Mouse (Mus musculus) urinary bladder, postnatal 36 days (tissue): ENCODE data around the gene Arid1b.

ENCODE experiments used
- DNase-seq, 2 experiments: peaks; one replicate each; pipeline ENCODE4 v3.0.0; 2022; ENCODE audit warnings: low spot score in 2 of 2, mixed read lengths in 1 of 2

Gene Arid1b

DNA sequence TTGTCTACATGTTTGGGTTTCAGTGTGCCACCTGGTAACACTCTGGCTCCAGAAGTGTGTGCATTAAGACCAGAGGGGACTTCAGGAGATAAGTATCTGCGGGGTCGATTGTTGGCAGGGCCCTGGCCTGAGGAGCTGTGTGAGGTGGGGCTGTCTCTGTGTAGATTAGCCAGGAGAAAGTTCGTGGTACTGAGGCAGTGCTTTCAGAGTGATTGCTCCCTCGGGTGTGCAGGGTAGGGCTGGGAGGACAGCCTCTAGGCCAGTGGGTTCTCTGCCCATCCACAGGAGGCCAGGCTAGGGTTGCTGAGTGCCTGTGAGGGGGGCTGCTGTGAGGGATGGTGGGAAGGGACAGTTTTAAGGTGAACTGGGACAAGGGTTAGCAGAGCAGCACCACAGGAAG lies 63.2 kb downstream of the Arid1b start:
- DNase-seq, result no peak

DNA sequence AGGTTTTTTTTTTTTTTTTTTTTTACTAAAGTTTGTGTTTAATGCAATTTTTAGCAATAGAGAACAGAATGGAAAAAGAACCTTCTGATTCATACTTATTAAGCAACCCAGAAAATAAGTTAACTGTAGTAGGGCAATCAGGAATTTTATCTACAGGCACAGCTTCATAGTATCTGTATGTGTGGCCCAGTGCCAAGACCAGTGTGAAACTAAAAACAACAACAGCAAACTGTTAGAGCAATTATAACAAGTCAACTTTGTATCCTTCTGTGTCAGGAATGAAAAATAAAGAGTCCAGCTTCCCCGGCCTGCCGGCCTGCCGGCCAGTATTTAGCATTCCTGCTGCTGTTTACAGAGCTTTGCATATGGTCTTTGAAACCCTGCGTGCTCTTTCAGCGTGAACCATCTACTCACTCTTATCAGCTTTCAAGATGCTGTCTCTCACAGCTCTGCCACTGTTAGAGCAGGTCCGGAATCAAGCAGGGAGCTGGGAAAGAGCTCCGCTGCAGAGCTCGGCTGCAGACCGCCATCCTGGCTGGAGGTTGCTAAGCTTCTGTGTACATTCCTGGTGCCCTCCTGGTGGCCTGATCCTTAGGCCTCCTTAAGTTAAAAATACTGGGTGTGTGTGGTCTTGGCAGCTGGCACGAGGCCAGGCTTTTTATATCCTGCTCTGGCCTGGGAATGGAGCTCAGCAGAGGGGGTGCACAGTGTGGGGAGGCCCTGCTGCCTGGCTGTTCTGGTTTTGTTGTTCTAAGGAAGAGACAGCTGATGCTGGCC lies 64.0 kb downstream of the Arid1b start:
- peak; percentile 14 to 29 for DNase-seq

DNA sequence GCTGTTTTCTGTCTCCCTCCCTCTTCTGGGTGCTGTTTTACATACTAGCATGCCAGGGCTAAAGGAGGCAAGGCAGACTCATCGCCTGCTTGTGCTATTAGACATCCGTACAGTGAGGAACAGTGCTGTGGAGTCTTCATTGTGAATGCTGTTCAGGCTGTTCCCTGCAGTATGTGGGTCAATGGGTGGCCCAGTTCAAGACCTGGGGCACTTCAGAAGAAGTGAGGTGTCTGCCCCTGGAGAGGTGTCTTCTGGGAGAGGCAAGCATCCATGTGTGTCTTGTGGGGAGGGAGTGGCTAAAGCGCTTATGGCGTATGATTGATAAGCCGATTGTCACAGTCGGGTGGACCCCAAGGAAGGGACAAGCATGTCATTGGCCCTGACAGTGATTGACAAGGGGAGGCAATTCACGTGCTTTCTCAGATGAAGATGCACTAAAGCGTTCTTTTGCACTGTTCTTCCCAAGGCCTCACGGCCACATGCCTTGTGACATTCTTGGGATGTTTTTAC lies 65.0 kb downstream of the Arid1b start:
- DNase-seq, result no peak

DNA sequence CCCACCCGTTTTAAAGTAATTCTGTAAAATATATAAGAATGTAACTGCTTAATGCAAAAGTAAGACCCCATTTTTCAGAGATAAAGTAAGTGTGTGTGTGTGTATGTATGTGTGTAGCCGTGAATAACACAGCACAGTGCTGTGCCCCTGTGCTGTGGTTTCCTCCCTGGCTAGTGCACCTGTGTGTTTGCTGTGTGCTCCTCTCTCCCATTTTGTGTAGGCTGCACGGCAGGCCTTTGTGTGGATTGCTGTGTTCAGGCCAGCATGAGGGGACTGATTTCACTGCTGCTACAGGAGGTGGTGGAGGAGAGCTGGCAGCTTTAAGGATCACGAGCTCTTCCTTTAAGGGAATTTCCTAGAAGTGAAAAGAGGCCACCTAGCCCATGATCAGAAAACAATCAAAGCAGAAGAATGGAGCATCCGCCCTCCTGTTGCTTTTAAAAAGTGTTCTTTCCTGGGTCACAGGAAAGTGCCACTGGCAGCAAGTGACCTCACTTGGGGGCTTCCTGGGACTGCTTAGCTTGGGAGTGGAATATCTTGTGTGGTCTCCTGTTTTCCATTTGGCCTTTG lies 66.5 kb downstream of the Arid1b start:
- no peak for DNase-seq

DNA sequence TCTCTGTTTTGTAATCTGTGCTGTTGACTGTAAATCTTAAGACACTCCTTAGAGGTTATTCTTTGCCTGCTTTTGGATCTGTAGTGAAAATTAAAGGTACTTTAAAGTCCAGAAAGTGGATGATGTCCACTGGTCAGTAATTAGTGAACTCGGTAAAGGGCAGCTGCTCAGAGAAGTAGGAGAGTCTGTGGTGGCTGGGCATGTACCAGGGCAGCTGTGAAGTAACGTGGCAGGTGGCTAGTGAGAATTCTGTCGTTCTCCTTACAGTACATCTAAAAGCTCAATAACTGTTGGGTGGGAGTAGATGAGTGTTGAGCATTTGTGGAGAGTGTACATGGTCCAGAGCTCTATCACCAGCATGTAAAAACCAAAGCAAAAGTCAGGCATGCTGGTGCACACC lies 67.1 kb downstream of the Arid1b start:
- no peak for DNase-seq

DNA sequence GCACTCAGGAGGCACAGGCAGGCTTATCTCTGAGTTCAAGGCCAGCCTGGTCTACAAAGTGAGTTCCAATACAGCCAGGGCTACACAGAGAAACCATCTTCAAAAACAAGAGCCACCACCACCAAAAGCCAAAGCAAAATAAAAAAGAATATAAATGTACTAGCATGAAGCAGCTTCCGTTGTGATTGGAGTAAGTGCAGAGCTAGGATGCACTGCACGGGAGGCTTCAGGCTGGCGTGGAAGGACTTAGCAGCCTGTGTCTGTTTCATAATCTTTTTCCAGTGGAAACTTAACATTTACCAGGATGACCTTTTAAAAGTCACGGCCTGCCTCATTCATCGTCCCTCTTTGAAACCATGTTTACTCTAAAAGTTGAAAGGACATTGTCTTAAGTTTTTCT lies 67.5 kb downstream of the Arid1b start:
- DNase-seq, result no peak

DNA sequence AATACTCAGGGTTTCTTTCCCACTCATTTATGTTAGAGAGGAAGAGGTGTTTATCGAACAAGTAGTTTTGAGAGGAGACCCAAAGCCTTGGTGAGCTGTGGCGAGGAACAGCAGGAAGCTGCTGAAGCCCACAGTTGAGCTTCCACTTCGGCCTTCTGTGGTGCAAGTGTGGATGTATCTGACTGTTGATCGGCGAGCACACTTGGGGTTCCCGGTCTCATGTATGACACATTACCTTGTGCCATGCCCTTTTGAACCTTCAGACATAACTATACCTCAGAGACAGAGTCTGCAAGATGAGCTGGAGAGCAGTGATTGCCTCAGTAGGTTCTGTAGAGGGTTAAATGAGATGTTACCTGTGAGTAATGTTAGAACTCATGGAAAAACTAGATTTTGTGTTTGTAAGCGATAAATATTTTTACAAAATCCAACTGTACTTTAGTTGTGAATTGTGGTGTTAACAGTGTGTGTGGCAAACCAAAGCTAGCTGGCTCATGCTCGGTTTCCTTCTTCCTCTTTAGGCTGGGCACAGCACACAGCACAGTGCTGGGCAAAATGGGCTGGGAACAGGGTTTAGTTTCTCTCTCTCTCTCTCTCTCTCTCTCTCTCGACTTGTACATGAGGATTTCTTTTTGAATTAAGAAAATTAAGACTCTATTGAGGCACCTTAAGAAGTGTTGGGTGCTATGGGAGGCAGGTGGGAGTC lies 69.5 kb downstream of the Arid1b start:
- no peak for DNase-seq

DNA sequence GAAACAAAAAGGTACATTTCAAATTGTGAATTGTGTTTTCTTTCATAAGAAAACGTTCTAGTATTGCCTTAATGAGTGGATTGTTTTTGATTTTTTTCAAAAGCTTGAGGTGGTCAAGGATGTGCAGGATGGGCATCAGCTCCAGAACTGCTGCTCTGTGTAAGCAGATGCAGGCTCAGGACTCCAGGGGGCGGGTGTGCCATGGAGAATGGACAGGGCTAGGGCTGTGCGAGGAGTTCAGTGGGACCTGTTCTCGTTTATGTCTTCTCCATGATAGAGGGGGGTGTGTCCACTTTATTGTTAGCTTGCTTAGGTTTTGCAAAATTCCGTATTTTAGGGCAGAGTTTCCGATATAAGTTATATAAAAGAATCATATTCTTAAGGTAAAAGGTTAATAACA lies 70.6 kb downstream of the Arid1b start:
- no peak for DNase-seq

DNA sequence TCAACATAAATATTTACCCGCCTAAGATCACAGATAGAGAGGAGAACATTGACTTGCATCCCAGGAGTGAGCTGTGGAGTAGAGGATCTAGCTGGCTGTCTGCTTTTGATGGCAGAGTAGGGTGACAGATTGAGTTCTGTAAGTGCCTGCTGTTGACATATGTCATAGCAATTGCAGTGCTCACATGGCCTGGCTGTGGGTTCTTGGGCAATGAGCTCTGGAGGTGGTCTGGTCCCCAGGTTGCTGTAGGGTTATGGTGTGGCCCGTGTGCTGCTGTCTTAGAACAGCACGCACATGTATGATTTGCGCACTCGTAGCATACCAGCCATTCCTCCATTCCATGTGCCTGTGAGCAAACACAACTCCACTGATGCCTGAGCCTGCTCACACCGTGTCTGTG lies 71.1 kb downstream of the Arid1b start:
- DNase-seq, result no peak

DNA sequence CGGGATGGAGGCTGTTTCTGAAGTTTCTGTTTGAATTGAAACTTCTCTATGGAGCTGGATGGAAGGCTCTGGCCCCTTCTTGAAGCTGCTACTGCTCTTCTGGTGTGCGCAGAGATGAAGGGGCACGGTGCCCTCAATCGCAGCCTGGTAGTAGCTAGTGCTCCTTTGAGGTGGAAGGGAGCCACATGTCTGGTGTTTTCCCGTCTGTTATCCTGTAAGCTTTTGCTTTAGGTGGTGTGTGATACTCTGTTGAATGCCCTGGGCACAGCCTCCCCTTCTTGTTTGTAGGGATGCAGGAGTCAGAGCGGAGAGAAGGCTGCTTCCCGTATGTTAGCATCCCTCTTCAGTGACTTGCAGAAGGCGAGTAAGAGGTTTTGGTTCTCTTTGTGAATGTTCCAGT lies 72.7 kb downstream of the Arid1b start:
- no peak for DNase-seq

DNA sequence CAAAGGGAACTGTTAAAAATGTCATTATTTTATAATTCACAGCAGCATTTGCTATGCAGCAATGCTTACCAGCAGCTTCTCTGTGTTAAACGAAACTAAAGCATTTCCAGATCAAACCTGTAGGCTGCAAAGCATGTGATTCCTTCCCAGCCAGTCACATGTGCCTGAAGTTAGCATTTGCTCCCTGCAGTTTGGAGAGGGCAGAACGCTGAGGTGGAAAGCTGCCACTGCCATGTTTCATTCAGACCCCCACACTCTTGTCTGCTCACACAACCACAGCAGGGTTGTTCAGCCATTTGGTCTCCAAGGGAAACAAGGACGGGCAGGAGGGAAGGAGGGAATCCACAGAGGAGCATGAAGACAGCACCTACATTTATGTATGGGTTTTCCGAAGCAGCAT lies 73.1 kb downstream of the Arid1b start:
- no peak for DNase-seq

DNA sequence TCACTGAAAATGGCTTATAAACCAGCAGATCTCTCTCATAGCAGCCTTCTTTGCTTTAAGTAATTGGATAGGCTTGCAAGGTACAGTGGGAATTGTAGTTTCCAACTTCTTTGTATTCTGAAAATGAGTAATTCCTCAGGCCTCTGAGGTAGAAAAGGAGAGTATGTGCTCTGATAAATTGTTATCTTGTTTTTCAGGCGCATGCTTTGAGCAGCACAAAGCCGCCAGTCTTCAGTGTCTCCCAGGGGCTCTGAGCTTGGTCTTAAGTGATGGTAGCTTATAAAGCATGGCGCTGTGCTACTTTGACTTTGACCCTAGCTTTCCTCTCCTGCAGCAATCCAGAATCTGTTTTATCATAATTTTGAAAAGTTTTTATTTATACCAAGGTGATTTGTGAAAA lies 76.3 kb downstream of the Arid1b start:
- no peak for DNase-seq

DNA sequence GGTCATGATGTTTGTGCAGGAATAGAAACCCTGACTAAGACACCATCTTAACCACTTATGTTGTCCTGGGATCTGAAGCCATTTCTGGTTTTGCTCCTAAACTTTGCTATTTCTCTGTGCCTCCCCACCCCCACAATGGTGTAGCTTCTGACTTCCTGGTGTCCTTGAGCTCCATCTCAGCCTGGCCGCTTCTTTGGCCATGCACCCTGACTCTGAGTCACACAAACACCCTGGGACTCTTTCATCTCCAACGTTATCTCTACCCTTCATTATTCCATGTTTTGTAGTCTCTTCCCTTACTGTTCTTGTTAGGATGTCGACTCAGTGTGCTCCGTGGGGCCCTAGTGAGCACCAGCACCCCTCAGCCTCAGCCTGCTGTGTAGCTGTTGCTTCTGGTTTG lies 78.4 kb downstream of the Arid1b start:
- DNase-seq, result no peak

DNA sequence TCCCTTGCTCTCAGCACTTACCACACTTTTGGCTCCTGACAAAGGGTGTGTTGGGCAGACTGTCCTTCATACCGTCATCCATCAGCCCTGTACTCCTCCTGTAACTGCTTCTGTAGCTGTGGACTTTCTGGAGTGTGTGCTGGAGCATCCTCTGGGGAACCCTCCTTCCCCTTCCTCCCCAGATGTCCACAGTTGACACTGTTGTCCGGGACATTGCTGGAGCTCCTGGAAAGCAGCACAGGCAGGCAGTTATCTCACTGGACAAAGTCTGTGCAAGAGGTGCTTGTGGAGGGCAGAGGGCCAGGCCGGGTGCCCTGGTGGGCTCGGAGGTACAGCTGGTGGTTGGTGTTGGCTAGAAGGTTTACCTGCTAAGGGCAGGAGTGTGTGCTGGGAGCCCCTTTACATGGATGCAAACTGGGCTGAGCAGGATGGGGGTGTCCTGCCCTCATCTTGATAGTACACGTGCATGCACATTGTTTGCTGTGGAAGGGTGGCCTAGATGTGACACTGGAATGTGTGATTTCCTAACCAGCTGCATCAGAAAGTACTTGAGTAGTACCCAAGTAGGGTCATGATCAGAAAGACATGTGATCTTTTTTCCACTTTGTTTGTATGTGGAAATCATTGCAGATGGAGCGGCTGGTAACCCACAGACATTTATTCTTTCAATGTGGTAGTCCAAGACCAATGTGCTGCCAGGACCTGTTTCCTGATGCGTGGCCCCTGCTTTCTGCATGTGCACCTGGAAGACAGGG lies 80.8 kb downstream of the Arid1b start:
- no peak for DNase-seq

DNA sequence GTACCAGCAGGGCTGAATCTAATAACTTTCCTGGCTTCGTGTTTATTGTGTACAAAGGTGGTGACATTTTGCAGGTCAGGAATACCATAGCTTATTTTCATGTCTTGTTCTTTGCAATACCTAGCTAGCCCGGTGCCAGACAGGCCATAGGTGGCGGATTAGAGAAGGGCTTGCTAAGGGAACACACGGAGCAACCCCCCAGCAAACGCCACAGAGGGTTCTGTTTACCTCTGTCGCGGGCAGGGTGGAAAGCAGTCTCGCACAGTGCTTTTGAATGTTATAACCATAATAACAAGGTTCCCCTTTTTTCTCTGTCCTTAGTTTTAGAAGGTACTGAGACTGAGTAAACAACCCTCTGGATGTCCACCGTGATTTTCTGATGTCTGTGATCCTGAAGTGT lies 83.9 kb downstream of the Arid1b start:
- DNase-seq, result no peak

DNA sequence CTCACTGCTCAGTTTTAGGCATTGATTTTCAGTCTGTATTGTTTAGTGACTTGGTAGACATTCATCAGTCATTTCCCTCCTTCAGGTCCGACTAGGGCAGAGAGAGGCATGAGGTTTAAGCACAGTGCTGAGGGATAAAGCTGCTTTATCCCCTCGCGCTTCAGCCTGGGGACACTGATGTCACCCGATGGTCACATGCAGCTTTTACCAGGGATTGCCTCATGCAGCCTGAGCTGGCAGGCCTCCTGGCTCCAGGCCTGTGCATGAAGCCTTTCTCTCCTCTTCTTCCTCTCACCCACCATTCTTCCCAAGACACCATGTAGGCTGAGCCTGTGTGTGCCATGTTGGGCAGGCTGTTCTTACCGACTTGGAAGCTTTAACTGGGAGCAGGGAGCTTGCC lies 84.4 kb downstream of the Arid1b start:
- no peak for DNase-seq

DNA sequence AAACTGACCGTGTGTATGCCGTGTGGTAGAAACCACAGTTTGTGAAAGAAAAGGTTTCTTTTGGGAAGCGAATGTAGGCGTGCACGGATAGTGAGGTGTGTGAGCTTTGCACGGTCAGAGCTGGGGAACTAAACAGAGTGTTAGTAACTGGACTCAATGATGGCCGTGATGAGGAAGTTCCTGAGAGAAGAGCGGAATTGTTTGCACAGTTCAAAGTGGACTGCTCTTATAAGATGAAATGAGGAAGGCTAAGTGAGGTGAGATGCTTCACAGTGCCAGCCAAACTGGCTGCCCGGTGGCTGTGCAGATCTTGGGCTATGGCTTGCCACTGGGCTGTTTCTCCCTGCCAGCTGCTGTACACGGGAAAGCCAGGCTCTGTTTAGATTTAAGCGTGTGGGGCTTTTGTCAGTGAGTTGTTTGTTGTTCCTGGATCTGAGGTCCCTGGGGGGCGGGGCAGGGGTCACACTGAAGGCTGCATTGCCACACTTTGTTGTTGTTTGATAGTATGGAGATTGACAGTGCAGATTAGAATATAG lies 86.8 kb downstream of the Arid1b start:
- no peak for DNase-seq

DNA sequence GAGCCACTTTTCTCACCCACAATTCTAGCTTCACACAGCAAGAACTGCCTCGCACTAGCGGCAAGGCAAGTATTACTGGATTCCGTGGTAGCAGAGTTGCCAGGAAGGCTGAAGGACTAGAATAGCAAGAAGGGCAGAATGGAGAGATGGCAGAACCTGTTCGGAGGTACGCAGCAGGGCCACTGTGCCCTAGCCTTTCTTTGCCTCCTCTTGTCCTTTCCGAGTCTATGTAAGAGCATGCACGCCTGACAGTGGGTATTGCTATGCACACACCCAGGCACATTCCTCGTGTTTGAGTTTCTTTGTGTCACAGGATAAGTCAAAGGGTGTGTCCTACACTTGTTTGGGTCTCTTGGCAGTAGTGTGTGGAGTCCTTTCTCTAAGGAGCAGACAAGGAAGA lies 88.1 kb downstream of the Arid1b start:
- DNase-seq, result peak; percentile 60 to 61

DNA sequence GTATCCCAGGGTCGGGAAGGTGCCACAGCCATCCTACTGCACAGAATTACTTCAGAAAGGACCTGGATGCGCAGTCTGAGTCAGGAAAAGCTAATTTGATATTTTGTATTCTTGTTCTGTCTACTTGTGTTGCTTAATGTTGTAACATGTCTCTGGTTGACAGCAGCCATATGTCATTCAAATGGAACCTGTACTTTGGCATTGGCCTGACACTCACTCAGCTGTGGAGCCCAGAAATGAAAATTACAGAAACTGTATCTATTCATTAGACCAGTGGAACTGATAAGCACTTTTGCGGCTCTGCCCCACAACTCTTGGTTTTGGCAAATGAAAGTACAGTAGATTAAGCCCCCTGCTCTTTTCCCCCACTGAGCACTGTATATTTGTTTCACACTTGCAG lies 89.4 kb downstream of the Arid1b start:
- DNase-seq, result no peak

DNA sequence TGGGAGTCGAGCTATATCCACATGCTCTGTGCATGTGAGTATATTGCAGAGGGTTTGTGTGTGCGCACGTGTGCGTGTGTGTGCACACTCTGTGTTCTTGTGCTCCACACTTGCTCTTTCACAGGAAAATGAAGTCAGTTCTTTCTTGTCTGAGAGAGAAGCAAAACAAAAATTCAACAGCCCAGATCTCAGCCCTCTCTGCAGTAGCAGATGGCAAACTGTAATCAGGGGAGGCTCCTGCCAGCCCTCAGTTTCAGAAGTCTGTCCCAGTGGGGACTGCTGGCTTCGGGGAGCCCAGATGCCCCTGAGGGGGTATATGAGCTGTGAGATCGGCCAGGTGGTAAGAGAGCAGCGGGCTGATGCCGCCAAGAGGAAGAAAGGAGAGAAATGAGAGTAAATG lies 90.0 kb downstream of the Arid1b start:
- DNase-seq, result no peak

DNA sequence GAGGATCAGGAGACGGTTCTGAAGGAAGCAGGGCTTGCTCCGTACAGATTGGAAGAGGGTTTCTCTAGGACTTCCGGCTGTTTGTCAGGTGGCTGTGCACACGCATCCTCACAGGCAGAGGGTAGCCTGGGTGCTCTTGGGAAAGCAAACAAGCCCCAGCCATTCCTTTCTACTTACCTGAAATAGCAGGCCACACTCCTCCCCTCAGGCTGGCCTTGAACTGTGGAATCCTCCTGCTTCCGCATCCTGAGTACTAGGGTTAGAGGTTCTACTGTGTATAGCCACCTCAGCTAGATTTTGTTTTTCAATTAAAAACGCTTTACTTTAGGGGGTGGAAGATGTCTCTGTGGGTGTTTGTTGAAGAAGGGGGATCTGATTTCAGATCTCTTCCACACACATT lies 90.9 kb downstream of the Arid1b start:
- no peak for DNase-seq

DNA sequence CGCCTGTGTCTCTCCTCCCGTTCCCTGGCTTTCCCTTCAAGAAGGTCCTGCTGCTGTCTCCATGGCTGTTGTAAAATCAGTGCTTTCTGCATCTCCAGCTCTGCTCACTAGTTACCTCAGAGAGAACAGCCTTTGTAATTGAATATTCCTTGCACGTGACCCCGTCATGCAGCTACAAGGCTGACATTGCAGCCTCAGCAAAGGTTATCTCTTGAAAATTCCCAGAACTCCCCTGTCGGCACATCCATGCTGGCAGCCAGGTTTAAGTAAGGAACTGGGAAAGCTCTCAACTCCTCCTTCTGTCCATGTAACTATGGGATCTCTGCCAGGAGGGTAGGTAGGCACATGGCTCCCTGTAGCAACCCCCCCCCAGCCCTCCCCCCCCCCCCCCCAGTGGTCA lies 91.8 kb downstream of the Arid1b start:
- DNase-seq, result no peak
